Mouse (Mus musculus) liver, embryonic 12.5 days (tissue): Measurements from ENCODE around the gene Neurl2. TPM values are rescaled to one million over a fixed set of nuclear protein-coding genes. Genes with fewer than 3 reads are reported as not detected.

Experiments used
- ATAC-seq: fragments of 200-750 bp; cut with Nextera tagmentation; 2 replicates; pipeline ENCODE4 v1.8.0; 2017; ENCODE audit warnings: moderate number of reproducible peaks, mild to moderate bottlenecking, moderate library complexity
- H3K27ac ChIP-seq: fragments of 300-500 bp; sonication (generic); 2 replicates; pipeline ENCODE4 v1.5.1; 2016; ENCODE audit warnings: mild to moderate bottlenecking
- H3K27me3 ChIP-seq: fragments of 300-500 bp; sonication (generic); replicated peaks from 2 replicates; pipeline ENCODE4 v1.6.1; 2016; ENCODE audit warnings: mild to moderate bottlenecking, moderate library complexity
- H3K36me3 ChIP-seq: fragments of 300-500 bp; sonication (generic); 2 replicates; pipeline ENCODE4 v1.6.1; 2016; ENCODE audit warnings: mild to moderate bottlenecking, moderate library complexity
- H3K4me1 ChIP-seq: fragments of 300-500 bp; sonication (generic); 2 replicates; pipeline ENCODE4 v1.6.1; 2016
- H3K4me2 ChIP-seq: fragments of 300-500 bp; sonication (generic); 2 replicates; pipeline ENCODE4 v1.6.1; 2016; ENCODE audit warnings: mild to moderate bottlenecking, moderate library complexity
- H3K4me3 ChIP-seq: fragments of 300-500 bp; sonication (generic); 2 replicates; pipeline ENCODE4 v1.5.1; 2016; ENCODE audit warnings: mild to moderate bottlenecking, moderate library complexity
- H3K9ac ChIP-seq: fragments of 300-500 bp; sonication (generic); 2 replicates; pipeline ENCODE4 v1.6.1; 2016; ENCODE audit warnings: mild to moderate bottlenecking, moderate library complexity
- H3K9me3 ChIP-seq: fragments of 300-500 bp; sonication (generic); replicated peaks from 2 replicates; pipeline ENCODE4 v1.6.1; 2016; ENCODE audit warnings: mild to moderate bottlenecking, moderate library complexity
- WGBS: fragments of 180-500 bp; shearing (Covaris S2); methylation state at CpG from one replicate; pipeline ENCODE4 v1.1.7; 2016; ENCODE audit not compliant: insufficient replicate concordance; 5-methylcytosine and 5-hydroxymethylcytosine counted together
- polyA plus RNA-seq: library from polyadenylated mRNA; unstranded; fragments of >200 nt; fragmentation: Nextera tagmentation; extraction: Ambion mirVana; gene quantifications from 2 replicates; pipeline ENCODE4 v1.2.1, GENCODE M21; 2016

Gene Neurl2
- polyA plus RNA-seq, 1 experiment from 2014 or later, result 2.2 TPM

GRCm38 (mm10) chr2:164828437-164828836, 4.8 kb downstream of the Neurl2 start, which contains the start of gene Spata25:
Spata25 (minus strand) TSS chr2:164828537.
- H3K27ac ChIP-seq, result peak within 1 kb of the TSS; percentile 15; the same call in 1 of the 2 replicates
- no peaks in the 10 kb centered on the region for H3K27me3 ChIP-seq
- H3K9me3 ChIP-seq, result no peaks in the 10 kb centered on the region
- no peak within 1 kb of the TSS for H3K9ac ChIP-seq
- 0 out of 2 replicates have a peak within 1 kb of the TSS, but pooled peaks have one; percentile 7 for H3K4me2 ChIP-seq
- peaks cover 32% of the 10 kb centered on the region for H3K4me1 ChIP-seq
- 76% methylated on average over 6 of the region's 6 CpGs for WGBS
- ATAC-seq, result no peak
- peaks cover 36% of the 10 kb centered on the region for H3K36me3 ChIP-seq
- H3K4me3 ChIP-seq, result no peak within 1 kb of the TSS

GRCm38 (mm10) chr2:164827146-164827850, 6.0 kb downstream of the Neurl2 start:
- Histone ChIP-seq H3K9ac (no peak overlapping the region), H3K4me1 (peaks cover 31% of the 10 kb centered on the region), H3K36me3 (peaks cover 36% of the 10 kb centered on the region), H3K27me3 (no peaks in the 10 kb centered on the region), H3K4me3 (no peak overlapping the region), H3K9me3 (no peaks in the 10 kb centered on the region), H3K27ac (peak overlapping the region; percentile 15; the same call in 1 of the 2 replicates), H3K4me2 (0 out of 2 replicates have a peak overlapping the region, but pooled peaks have one; percentile 7)
- no peak for ATAC-seq
- WGBS, result 68% methylated on average over 16 of the region's 16 CpGs

- no peak overlapping the region for H3K27ac ChIP-seq
- no peak overlapping the region for H3K9ac ChIP-seq
- no peaks in the 10 kb centered on the region for H3K9me3 ChIP-seq
- no peaks in the 10 kb centered on the region for H3K27me3 ChIP-seq
- peaks cover 35% of the 10 kb centered on the region for H3K4me1 ChIP-seq
- ATAC-seq, result no peak
- no peak overlapping the region for H3K4me2 ChIP-seq
- no peak overlapping the region for H3K4me3 ChIP-seq
- H3K36me3 ChIP-seq, result peaks cover 49% of the 10 kb centered on the region
- whole genome bisulfite sequencing, result 94% methylated on average over 17 of the region's 17 CpGs
Measured at GRCm38 (mm10) chr2:164825521-164825920, 7.7 kb downstream of the Neurl2 start.

- H3K9me3 ChIP-seq, result no peaks in the 10 kb centered on the region
- H3K4me2 ChIP-seq, result peak overlapping the region; percentile 84
- H3K9ac ChIP-seq, result peak overlapping the region; percentile 83; the same call in 1 of the 2 replicates
- H3K4me1 ChIP-seq, result peaks cover 35% of the 10 kb centered on the region
- H3K36me3 ChIP-seq, result peaks cover 57% of the 10 kb centered on the region
- H3K4me3 ChIP-seq, result peak overlapping the region; percentile 76
- 82% methylated on average over 4 of the region's 4 CpGs for WGBS
- no peak for ATAC-seq
- H3K27me3 ChIP-seq, result no peaks in the 10 kb centered on the region
- H3K27ac ChIP-seq, result no peak overlapping the region
Measured at GRCm38 (mm10) chr2:164823969-164824368, 9.3 kb downstream of the Neurl2 start.

GRCm38 (mm10) chr2:164823181-164823585, 10.1 kb downstream of the Neurl2 start:
- Histone ChIP-seq H3K36me3 (peaks cover 56% of the 10 kb centered on the region), H3K9me3 (no peaks in the 10 kb centered on the region), H3K4me3 (peak overlapping the region; percentile 76), H3K27ac (peak overlapping the region; percentile 79), H3K9ac (peak overlapping the region; percentile 83), H3K27me3 (no peaks in the 10 kb centered on the region), H3K4me2 (peak overlapping the region; percentile 84), H3K4me1 (peaks cover 36% of the 10 kb centered on the region)
- WGBS, result under 1% methylated on average over 10 of the region's 10 CpGs
- ATAC-seq, result peak; percentile 56

GRCm38 (mm10) chr2:164822636-164823165, 10.6 kb downstream of the Neurl2 start, which contains the start of gene Zswim1:
Zswim1 (plus strand) TSS chr2:164822686.
- Histone ChIP-seq H3K4me3 (peak within 1 kb of the TSS; percentile 76), H3K9ac (peak within 1 kb of the TSS; percentile 83), H3K27me3 (no peaks in the 10 kb centered on the region), H3K4me1 (peaks cover 38% of the 10 kb centered on the region), H3K36me3 (peaks cover 51% of the 10 kb centered on the region), H3K27ac (peak within 1 kb of the TSS; percentile 79), H3K4me2 (peak within 1 kb of the TSS; percentile 84), H3K9me3 (no peaks in the 10 kb centered on the region)
- WGBS, result 3% methylated on average over 32 of the region's 32 CpGs
- ATAC-seq, result peak; percentile 99

GRCm38 (mm10) chr2:164821060-164821459, 12.2 kb downstream of the Neurl2 start:
- peaks cover 40% of the 10 kb centered on the region for H3K4me1 ChIP-seq
- 85% methylated on average over 6 of the region's 6 CpGs for whole genome bisulfite sequencing
- H3K9ac ChIP-seq, result no peak overlapping the region
- no peak overlapping the region for H3K27ac ChIP-seq
- H3K4me3 ChIP-seq, result no peak overlapping the region
- no peak overlapping the region for H3K4me2 ChIP-seq
- H3K27me3 ChIP-seq, result no peaks in the 10 kb centered on the region
- peaks cover 35% of the 10 kb centered on the region for H3K36me3 ChIP-seq
- H3K9me3 ChIP-seq, result no peaks in the 10 kb centered on the region
- ATAC-seq, result no peak

- H3K27me3 ChIP-seq, result no peaks in the 10 kb centered on the region
- no peaks in the 10 kb centered on the region for H3K9me3 ChIP-seq
- 62% methylated on average over 5 of the region's 5 CpGs for WGBS
- H3K27ac ChIP-seq, result 0 out of 2 replicates have a peak overlapping the region, but pooled peaks have one; percentile 9
- no peak overlapping the region for H3K9ac ChIP-seq
- peaks cover 31% of the 10 kb centered on the region for H3K36me3 ChIP-seq
- no peak for ATAC-seq
- H3K4me1 ChIP-seq, result peaks cover 44% of the 10 kb centered on the region
- no peak overlapping the region for H3K4me2 ChIP-seq
- H3K4me3 ChIP-seq, result no peak overlapping the region
Measured at GRCm38 (mm10) chr2:164817703-164818102, 15.6 kb downstream of the Neurl2 start.

- H3K36me3 ChIP-seq, result peaks cover 36% of the 10 kb centered on the region
- no peak overlapping the region for H3K9ac ChIP-seq
- H3K27me3 ChIP-seq, result no peaks in the 10 kb centered on the region
- no peak overlapping the region for H3K4me2 ChIP-seq
- 0 out of 2 replicates have a peak overlapping the region, but pooled peaks have one; percentile 9 for H3K27ac ChIP-seq
- peaks cover 39% of the 10 kb centered on the region for H3K4me1 ChIP-seq
- no peak overlapping the region for H3K4me3 ChIP-seq
- 74% methylated on average over 6 of the region's 6 CpGs for WGBS
- no peak for ATAC-seq
- no peaks in the 10 kb centered on the region for H3K9me3 ChIP-seq
Measured at GRCm38 (mm10) chr2:164817206-164817605, 16.1 kb downstream of the Neurl2 start.

- Histone ChIP-seq H3K9me3 (no peaks in the 10 kb centered on the region), H3K4me2 (peak overlapping the region; percentile 32), H3K27ac (peak overlapping the region; percentile 62), H3K27me3 (no peaks in the 10 kb centered on the region), H3K4me1 (peaks cover 35% of the 10 kb centered on the region), H3K36me3 (peaks cover 30% of the 10 kb centered on the region), H3K4me3 (no peak overlapping the region), H3K9ac (0 out of 2 replicates have a peak overlapping the region, but pooled peaks have one; percentile 17)
- 52% methylated on average over 8 of the region's 8 CpGs for WGBS
- peak; percentile 80 for ATAC-seq
Measured at GRCm38 (mm10) chr2:164815821-164816220, 17.4 kb downstream of the Neurl2 start.

- 59% methylated on average over 5 of the region's 5 CpGs for WGBS
- Histone ChIP-seq H3K9ac (no peak overlapping the region), H3K4me1 (peaks cover 35% of the 10 kb centered on the region), H3K4me3 (no peak overlapping the region), H3K27me3 (no peaks in the 10 kb centered on the region), H3K9me3 (no peaks in the 10 kb centered on the region), H3K27ac (peak overlapping the region; percentile 62), H3K4me2 (peak overlapping the region; percentile 32), H3K36me3 (peaks cover 28% of the 10 kb centered on the region)
- ATAC-seq, result peak; percentile 45; the same call in 1 of the 2 replicates
Measured at GRCm38 (mm10) chr2:164815348-164815747, 17.9 kb downstream of the Neurl2 start.

- Histone ChIP-seq H3K9ac (0 out of 2 replicates have a peak overlapping the region, but pooled peaks have one; percentile 18), H3K4me3 (no peak overlapping the region), H3K27me3 (no peaks in the 10 kb centered on the region), H3K4me1 (peaks cover 35% of the 10 kb centered on the region), H3K9me3 (no peaks in the 10 kb centered on the region), H3K4me2 (no peak overlapping the region), H3K36me3 (peaks cover 38% of the 10 kb centered on the region), H3K27ac (no peak overlapping the region)
- 68% methylated on average over 2 of the region's 2 CpGs for WGBS
- ATAC-seq, result no peak
Measured at GRCm38 (mm10) chr2:164813557-164813956, 19.7 kb downstream of the Neurl2 start.
